Mouse (Mus musculus): ENCODE data around the gene Pip5kl1.

Pip5kl1 gene

DNA sequence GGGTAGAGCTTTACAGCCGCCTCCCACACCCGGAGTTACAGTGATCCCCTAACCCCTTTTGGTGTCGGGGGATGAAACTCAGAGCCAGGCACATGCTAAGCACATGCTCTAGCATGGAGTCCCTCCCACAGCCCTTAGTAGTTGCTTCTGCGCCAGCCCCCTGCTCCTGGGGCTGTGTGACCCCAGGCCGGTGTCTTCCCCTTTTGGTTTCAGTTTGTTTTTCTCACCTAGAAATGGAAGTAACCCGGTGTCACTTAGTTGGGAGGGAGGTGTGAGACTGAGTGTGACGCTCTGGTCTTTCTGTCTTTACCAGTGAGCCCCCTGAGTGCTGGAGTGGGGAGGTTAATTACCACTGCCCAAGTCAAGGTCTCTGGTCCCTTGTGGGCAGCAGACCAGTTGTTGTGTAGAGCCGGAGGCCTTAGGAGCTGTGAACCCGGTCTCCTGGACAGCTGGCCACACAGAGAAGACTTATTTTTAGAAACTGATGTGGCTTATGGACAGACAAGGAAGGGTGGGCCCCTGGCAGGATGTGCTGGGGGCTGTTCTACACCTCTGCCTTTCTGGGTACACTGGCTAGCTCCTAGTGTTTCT is 13.2 kb downstream of the Pip5kl1 start:
- no peak for DNase-seq

DNA sequence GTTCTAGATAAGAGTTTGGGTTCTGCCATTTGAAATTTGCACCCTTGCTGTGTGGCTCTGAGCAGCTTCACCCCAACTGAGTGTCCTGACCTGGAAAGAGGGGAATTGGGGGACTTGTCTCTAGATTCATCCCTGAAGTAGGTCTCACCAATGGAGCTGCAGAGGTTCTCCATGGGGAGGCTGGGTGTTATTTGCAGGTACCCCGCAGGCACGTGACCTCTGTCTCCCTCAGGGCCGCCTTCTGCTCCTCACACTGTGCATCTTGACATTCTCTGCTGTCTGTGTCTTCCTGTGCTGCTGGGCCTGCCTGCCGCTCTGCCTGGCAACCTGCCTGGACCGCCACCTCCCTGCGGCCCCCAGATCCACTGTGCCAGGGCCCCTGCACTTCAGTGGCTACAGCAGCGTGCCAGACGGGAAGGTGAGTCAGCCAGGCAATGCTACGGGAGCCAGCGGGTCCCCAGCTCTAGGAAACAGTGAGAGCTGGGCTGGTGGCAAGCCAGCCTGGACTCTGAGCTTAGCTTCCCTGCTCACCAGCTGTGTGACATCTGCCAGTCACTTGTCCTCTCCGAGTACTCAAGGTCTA is 14.7 kb downstream of the Pip5kl1 start:
- peak; percentile 91 for DNase-seq

DNA sequence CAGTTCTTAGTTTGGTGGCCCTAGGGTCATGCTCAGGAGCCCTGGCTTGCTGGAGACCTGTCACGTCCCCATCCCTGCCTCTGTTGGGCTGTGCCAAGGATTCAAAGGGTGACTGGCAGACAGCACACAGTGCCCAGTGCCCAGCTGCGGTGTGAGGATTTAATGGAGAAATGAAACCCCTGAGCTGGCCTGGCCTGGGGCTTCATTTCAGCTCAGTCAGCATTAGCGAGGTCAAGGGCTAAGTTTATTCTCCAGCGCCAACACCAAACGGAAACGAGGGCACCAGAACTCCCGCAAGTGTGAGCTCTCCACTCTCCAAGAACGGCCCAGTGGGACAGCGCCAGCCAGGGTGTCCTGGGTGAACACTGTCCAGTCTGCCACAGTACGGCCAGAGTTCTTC is 15.6 kb downstream of the Pip5kl1 start:
- DNase-seq, result no peak

DNA sequence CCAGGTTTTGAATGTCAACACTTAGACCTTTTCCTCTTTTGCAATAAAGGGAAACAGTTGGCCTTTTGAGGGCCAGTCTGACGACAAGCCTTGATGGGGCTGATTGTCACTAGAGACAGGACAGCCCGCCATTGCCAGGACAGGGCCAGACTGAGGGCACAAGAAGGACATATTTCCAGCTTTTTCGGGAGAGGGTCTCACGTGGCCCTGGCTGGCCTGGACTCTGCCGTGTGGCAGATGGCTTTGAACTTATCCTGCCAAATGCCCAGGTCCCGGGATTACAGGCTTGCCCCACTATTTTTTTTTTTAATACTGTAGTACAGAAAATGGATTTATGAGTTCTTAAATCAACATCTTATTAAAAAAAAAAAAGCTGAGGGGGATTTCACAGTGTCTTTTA is 16.7 kb downstream of the Pip5kl1 start:
- DNase-seq, result no peak

DNA sequence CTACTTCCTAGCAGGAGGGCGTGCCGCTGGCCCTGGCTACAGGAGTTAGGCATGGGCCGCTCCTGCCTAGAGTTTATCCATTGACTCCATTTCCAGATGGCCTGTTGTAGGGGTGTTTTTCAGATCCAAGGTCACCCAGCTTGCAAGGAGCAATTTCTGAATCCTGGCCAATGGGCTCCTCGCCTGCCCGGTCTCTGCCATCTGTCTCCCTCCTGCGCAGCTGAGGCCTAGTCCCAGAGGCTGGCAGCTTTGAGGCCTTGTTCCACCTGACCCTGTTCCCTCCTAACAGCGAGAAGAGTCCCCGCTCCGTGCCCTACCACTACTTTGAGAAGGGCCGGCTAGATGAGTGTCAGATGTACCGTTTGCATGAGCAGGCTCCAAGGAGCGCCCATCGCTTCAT is 22.1 kb downstream of the Pip5kl1 start:
- peak; percentile 97 for DNase-seq

DNA sequence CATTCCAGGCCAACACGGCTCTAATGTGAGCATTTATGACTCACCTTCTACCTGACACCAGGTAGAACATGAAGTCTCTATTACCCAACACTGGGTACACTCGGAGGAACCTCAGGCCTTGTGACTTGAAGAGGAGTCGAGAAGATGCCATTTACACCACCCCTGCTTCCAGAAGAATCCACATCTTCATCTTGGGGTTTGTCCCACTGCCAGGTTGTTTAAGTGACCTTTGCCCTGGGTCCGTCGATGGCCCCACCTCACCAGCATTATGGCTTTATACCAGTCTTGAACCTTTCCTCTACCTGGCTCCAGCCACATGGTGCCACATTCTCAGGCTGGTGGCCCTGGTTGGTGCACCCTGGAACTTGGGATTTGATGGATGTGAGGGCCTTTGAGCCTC is 22.7 kb downstream of the Pip5kl1 start:
- peak; percentile 68 for DNase-seq

DNA sequence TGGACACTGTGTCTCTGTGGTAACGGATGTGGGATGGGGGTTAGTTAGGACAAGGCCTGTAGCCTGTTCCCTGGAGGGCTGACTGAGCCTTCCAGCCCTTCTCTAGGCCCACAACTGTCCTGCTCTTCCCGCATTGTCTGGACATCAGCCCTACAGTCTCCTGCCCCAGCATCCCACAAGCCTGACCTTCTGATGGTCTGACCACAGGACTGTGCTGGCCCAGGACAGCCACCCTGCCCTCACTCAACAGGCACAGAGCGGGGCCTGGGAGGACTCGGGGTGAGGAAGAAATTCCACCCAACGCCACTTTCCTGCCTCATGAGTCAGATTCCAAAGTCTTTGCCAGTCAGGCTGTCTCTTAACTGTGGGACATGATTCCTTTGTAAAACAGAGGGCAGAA is 23.1 kb downstream of the Pip5kl1 start:
- no peak for DNase-seq

DNA sequence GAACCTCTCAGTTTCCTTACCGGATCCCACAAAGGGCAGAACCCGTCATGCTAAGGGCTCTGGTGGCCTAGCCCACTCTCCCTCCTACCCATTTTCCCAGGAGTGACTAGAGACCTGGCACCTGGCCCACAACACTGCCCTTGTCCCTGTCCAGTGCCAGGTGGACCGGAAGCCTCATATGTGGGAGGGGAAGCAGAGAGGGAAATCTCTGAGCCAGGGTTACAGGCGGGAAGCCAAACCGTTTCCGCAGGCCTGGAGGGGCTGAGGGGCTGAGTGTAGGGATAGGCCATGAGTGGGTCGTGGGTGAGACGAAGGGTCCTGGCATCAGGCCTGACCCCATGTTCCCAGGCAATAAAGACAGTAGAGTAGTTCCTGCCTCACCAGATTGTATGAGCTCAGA is 23.9 kb downstream of the Pip5kl1 start:
- DNase-seq, result peak; percentile 80

DNA sequence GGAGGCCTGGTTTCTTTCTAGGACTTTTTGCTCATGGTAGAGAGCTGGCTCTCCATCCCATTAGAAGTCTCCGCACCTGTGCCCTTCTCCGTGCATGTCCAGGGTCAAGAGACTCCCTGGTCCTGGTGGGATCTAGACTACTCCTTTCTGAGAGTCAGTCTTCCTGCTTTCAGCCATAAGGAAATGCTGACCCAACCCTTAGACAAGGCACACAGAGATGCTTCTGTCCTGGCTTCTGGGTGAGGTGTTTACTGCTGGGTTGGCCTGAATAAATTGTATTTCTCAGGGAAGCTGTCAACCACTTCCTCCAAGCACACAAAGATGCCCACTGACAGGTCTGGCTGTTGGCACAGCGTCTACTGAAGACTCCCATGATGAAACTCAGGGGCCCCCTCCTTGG is 24.8 kb downstream of the Pip5kl1 start, which contains the start of gene St6galnac6:
Gene St6galnac6, plus strand, starts transcription at position 301 of the 400 bp plus-strand sequence.
- no peak for DNase-seq

DNA sequence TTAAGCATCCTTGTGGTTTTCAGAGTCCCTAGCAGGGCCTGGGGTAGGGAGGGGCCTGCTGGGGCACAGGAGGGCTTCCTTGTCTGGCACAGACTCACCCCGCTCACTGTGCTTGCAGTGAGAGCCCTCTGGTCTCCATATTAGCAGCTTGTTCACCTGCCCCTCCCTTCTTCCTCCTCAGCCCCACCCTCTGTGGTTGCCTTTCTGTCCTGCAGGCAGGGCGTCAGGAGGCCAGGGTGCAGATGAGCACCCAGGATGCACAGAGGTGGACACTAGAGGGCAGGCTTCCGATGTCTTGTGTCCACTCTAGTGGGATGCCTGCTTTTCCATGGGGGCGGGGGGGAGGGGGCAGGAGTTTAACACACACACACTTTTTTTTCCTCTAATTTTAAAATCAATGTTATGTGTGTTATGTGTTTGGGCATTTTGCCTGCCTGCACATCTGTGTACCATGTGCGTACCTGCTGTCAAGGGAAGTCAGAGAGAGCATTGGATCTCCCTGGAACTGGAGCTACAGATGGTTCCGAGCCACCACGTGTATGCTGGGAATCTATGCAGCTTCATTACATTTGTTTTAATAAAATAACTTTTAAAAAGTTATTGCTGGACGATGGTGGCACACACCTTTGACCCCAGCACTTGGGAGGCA is 26.9 kb downstream of the Pip5kl1 start:
- DNase-seq, result no peak

DNA sequence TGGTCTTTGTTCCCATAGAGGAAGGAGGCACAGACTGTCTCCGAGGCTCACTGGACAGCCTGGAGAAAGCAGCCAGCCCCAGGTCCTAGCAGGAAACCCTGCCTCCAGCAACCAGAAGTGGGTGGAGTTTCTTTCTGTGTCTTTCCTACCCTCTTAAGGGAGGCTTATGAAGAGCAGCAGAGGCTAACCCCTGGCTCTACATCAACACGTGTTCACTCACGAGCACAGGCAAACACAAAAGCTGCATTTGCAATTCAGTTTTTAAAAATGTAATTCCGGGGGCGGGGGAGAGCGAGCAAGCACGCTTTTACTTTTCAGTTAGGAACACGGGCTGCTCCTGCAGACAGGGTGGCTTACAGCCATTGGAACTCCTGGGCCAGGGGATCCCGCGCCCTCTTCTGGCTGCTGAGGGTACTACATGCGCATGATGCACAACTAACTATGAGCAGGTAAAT is 28.0 kb downstream of the Pip5kl1 start:
- DNase-seq, result peak; percentile 96

DNA sequence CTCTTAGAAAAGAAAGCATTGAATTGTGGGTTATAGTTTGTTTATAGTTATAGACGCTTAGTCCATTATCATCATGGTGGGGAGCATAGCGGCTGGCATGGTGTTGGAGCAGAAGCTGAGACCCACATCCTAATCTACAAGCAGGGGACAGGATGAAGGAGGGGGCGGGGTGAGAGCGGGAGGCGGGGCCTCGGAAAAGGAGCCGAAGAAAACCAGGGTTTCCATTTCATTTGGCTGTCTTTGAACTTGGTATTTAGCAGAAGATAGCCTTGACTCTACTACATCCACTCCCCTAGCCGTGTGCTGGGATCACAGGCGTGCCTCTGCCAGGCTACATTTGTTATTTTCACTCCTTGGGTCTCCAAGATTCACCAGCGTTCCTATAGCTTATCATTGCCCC is 30.0 kb downstream of the Pip5kl1 start:
- no peak for DNase-seq

DNA sequence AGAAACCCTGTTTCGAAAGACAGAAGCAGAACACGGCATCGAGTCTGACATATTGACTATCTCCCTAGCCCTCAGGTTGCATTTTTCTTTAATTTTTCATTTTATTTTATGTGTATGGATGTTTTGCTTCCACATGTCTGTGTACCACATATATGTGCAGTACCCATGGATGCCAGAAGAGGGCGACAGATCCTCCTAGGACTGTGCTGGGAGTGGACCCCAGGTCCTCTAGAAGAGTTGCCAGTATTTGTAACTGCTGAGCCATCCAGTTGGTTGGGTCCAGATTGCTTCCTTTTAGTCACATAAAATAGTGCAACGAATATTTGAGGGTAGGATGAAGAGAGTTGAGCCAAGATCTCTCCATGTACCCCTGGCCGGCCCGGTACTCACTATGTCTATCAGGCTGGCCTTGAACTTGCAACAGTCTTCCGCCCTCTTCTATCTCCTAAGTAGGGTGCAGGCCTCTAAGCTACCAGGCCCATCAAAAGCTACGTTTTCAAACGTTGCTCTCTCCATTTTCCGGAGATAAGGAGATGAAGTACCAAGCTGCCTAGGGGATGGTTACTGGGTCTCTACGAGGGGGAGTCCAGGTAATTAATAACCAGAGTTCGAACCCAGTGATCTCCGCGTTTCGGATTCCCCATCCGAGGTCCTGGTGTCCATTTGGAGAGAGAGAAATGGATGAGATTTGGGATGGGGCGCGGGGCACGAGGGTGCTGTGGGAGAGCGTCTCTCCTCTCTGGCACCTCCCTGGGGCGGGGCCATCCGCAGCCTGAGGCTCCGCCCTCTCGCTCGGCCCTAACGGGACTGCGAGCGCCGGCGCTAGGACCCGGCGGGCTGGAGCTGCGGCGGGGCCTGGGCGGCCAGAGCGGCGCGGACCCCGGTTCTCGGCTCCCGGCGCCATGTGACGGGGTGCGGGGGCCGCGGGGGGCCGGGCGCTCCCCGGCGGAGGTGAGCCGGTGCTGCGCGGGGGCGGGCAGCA is 31.9 kb downstream of the Pip5kl1 start:
- DNase-seq, result peak; percentile 89

DNA sequence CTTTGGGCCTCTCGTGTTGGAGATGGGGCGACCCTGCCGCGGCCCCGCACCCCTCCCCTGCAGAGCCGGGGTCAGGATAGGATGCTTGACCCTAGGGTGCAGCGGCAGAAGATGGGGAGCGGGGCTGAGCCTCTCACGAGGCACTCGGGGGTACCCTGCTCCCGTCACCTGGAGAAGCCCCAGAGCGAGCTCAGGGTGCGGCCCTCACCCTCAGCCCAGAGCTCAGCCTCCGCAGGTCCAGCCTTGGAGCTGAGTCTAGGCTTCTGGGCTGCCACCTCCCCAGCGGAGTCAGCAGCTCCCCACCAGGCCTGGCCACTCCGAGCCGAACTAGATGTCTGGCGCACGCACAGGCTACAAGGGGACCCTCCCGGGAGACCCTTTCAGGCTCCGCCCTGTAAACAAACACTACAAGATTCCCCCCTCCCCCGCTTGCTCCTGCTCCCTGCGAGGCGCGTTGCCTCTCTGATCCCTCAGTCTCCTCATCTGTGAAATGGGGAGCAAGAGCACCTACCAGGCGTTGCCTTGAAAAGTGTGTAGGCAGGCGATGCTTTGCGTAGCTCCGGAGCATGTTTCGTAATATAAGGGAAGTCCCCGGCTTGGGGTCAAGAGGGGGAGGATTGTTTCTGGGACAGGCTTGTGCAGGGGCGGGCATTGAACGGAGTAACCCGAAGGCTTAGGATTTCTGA is 32.8 kb downstream of the Pip5kl1 start:
- DNase-seq, result peak; percentile 77

DNA sequence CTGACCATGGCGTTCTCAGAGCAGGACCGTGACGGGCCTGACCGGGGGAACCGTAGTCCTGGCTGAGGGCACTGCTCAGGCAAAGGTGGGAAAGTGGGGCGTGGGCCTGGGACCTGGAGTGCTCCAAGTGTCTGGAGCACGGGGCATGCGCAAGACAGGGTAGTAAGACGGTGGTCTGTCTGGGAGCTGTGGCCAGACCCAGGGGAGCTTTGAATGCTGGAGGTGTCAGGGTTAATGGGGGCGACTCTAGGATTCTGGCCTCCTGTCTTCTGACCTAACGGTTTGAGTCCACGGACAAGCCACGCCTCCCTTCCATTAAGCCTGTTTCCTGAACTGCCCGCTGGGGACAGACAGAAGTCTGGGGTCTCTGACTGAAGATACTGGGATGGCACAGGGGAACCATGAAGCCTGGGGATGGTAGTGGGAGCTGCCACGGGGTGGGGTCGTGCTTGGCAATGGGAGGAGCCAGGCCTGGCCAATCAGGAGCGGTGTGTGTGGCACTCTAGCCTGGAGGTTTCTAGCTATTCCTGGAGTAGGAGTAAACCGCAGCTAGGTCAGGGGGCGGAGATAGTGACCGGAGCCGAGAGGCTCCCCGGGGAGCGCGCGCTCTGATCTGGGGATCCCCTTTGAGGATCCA is 33.7 kb downstream of the Pip5kl1 start:
- DNase-seq, result peak; percentile 80

DNA sequence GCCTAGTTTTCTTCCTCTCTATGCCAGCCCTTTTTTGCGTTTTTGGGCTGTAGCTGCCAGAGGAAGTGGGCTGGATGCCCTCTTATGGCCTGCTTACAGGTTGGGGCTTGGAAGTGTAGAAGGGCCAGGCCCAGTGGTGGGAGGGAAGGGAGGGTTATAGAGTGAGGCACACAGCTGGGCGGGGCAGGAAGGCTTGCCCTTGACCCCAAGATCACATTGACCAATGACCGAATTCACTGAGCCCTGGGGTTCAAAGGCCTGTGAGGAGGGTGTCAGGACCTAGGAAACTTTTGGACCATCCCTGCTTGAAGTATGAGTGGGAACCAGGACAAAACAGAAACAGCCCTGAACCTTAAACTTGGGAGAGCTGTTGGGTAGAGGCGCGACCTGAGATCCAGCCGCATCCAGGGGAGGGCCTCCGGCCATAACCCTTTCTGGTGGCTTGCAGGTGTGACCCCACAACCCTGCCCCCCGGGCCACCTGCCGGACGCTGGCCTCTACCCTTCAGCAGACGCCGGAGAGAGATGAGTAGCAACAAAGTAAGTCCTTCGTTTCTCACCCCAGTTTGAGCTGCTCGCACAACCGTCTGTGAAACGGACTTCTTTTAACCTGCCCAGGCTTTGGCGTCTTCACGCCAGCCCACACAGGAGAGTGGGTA is 34.3 kb downstream of the Pip5kl1 start:
- DNase-seq, result peak; percentile 46

DNA sequence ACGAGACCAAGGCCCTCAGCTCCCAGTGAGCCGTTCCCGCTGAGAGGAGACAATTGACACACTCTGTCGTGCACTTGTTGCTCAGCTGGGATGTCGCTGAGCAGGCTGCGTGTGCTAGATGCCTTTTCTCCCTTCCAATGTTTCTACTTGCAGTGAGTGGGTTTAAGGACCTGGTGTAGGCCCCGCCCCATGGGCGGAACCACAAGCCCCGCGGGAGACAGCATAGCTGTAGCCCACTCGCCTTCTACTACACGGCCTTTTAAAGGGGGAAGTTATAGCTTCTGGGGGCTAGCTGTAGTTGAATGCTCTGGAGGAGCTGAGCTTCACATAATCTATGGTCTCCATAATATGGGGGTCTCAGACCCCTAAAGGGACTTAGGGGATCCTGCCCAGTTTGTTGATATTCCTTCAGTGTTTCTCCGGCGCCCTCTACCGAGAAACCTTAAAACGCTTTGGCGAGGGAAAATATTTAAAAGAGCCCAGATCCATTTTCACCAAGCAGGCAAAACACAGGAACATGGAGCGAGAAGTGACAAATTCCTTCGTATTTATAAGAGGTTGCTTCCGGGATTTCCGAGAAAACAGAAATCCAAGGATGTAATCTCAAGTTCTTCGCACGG is 36.1 kb downstream of the Pip5kl1 start:
- peak; percentile 67 for DNase-seq

DNA sequence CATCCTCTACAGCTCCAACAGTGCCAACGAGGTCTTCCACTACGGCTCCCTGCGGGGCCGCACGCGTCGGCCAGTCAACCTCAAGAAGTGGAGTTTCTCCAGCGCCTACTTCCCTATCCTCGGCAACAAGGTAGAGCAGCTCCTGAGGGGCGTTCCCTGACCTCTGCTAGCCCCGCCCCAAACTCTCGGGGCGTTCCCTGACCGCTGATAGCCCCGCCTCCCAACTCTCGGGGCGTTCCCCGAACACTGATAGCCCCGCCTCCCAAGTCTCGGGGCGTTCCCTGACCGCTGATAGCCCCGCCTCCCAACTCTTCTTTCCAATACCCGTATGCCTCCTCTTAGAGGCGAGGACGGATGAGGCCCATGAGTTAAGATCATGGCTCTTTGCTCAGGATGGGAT is 37.7 kb downstream of the Pip5kl1 start:
- DNase-seq, result no peak

DNA sequence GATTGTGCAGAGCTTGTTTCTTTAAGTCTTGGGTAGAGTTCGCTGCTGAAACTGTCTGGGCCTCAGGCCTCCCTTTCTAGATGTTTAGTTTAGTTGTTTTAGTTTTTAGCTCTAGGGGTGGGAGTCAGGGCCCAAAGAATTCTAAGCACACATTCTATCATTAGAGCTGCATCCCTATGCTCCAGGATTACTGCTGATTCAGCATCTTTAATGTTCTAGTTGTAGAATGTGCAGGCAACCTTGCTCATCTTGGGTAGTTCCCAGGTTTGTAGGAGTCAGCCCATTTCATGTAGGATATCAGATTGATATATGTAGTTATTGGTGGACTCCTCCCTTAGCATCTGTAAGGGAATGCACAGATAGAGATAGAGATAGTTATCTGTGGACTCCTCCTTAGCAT is 42.5 kb downstream of the Pip5kl1 start:
- no peak for DNase-seq

DNA sequence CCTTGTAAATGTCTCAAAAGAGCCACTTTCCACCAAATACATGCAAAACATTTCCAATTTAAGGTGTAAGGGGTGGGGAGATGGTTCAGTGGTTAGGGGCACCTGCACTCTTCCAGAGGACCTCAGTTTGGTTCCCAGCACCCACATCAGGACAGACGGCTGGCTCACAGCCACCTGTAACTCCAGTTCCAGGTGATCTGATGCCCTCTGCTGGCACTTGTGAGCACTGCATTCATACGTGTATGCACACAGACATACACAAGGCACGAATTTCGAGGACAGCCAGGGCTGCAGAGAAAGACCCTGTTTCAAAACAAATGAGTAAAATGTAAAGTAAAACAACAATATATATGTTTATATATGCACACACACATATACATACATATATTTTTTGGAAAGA is 43.0 kb downstream of the Pip5kl1 start:
- no peak for DNase-seq

DNA sequence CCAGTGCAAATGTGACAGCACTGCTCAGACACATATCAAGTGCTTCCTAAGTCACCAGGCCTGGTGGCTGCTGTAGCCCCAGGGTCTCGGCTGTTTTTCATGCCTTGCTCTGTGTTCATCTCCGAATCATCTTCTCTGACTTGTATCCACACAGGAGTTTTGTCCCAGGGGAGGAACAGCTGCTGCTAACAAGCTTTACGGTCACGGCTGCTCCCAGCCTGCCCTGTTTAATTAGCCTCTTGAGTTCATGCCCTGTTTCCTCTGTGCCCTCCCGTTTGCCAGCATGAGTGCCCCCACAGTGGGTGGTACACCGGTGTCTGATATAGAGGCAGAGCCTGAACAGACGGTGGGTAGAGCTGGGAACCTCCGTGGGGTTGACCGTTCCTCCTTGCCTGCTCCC is 43.5 kb downstream of the Pip5kl1 start:
- no peak for DNase-seq
